Mouse (Mus musculus): Measurements from ENCODE around the gene Smad3.

DNA sequence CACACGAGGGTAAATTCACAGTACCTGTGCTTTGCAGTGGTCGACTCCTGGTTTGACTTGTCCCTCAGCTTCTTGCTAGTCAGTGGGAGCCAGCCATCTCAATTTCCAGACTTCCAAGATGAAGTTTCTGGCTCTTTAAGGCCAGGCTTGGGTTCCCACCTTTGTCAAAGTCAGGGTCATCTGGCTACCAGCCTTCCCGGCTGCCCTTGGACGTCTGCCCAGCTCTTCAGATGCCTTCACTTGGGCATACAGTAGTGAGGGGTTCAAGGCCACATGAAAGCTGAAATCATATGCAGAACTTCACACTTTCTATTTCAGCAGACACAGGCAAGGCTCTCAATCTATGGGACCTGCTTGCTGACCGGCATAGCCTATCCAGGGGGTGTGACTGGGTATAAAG lies 53.7 kb downstream of the Smad3 start:
- TF ChIP-seq CTCF (IDR thresholded peaks at IDR 0.05; ENCODE audit: control insufficient read depth, insufficient read depth, insufficient read length) (no peak), USF1 (IDR thresholded peaks at IDR 0.05; ENCODE audit: low read depth) (no peak), CEBPB (IDR thresholded peaks at IDR 0.05; ENCODE audit: low read depth) (no peak), MYOG (IDR thresholded peaks at IDR 0.05; ENCODE audit: control insufficient read depth, extremely low read depth, insufficient read length) (no peak), MYOD1 (IDR thresholded peaks at IDR 0.05; ENCODE audit: control insufficient read depth, insufficient read length, low read depth) (no peak)
